Mouse (Mus musculus) heart, embryonic 12.5 days (tissue): ENCODE data around the gene Esrp2. TPM values are rescaled to one million over a fixed set of nuclear protein-coding genes. Genes with fewer than 3 reads are reported as not detected.

ENCODE experiments used
- ATAC-seq: fragments of 200-750 bp; cut with Nextera tagmentation; 2 replicates; pipeline ENCODE4 v1.8.0; 2017; ENCODE audit warnings: moderate TSS enrichment, moderate library complexity; ENCODE audit not compliant: insufficient number of reproducible peaks, low FRiP score
- H3K27ac ChIP-seq: fragments of 300-500 bp; sonication (generic); 2 replicates; pipeline ENCODE4 v1.5.1; 2016; ENCODE audit warnings: mild to moderate bottlenecking, moderate library complexity; ENCODE audit not compliant: poor library complexity, severe bottlenecking
- H3K27me3 ChIP-seq: fragments of 300-500 bp; sonication (generic); replicated peaks from 2 replicates; pipeline ENCODE4 v1.6.1; 2016; ENCODE audit warnings: mild to moderate bottlenecking, moderate library complexity
- H3K36me3 ChIP-seq: fragments of 300-500 bp; sonication (generic); 2 replicates; pipeline ENCODE4 v1.6.1; 2016; ENCODE audit warnings: mild to moderate bottlenecking, moderate library complexity
- H3K4me1 ChIP-seq: fragments of 300-500 bp; sonication (generic); replicated peaks from 2 replicates; pipeline ENCODE4 v1.6.1; 2016; ENCODE audit warnings: mild to moderate bottlenecking
- H3K4me2 ChIP-seq: fragments of 300-500 bp; sonication (generic); 2 replicates; pipeline ENCODE4 v1.6.1; 2016; ENCODE audit warnings: mild to moderate bottlenecking, moderate library complexity
- H3K4me3 ChIP-seq: fragments of 300-500 bp; sonication (generic); 2 replicates; pipeline ENCODE4 v1.5.1; 2016; ENCODE audit warnings: mild to moderate bottlenecking
- H3K9ac ChIP-seq: fragments of 300-500 bp; sonication (generic); 2 replicates; pipeline ENCODE4 v1.6.1; 2016; ENCODE audit warnings: mild to moderate bottlenecking, moderate library complexity
- H3K9me3 ChIP-seq: fragments of 300-500 bp; sonication (generic); replicated peaks from 2 replicates; pipeline ENCODE4 v1.6.1; 2016; ENCODE audit warnings: mild to moderate bottlenecking, moderate library complexity
- WGBS: fragments of 180-500 bp; shearing (Covaris S2); methylation state at CpG from one replicate; pipeline ENCODE4 v1.1.7; 2016; 5-methylcytosine and 5-hydroxymethylcytosine counted together
- polyA plus RNA-seq: library from polyadenylated mRNA; unstranded; fragments of >200 nt; fragmentation: Nextera tagmentation; extraction: Ambion mirVana; gene quantifications from 2 replicates; pipeline ENCODE4 v1.2.1, GENCODE M21; 2016

Esrp2 gene
- polyA plus RNA-seq: 0.77 and 0.85 TPM in 2 replicates

- Histone ChIP-seq H3K27me3 (peaks cover 42% of the 10 kb centered on the region), H3K4me3 (peak within 1 kb of the TSS; percentile 56), H3K9me3 (no peaks in the 10 kb centered on the region), H3K4me1 (peaks cover 35% of the 10 kb centered on the region), H3K9ac (peak within 1 kb of the TSS; percentile 71), H3K27ac (0 out of 2 replicates have a peak within 1 kb of the TSS, but pooled peaks have one; percentile 7), H3K4me2 (peak within 1 kb of the TSS; percentile 97), H3K36me3 (peaks cover 15% of the 10 kb centered on the region)
- whole genome bisulfite sequencing: under 1% methylated on average over 78 of the region's 86 CpGs
- peak; percentile 64 for ATAC-seq
These were observed at the start of gene Esrp2 for GRCm38 (mm10) chr8:106136156-106137130. TSS of gene Esrp2 (minus strand) at chr8:106136974.

DNA sequence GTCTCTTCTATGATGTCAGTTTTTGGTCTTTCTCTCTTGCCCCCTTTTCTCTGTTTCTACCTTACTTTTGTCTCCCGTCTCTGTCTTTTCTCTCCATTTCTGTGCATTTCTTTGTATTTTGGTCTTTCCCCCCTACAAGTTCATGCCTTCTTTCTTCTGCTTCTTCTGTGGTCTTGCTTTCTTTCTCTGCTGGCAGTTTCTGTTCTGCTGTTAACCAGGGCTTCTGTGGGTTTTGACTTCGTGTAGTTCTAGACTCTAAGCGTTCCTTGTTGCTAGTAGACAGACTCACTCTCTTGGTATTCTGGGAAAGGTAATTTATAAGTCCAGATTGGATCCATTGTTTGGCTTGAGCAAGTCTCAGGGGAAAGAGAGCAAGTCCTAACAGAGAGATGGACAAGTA, 49.6 kb upstream of the Esrp2 start:
- Histone ChIP-seq H3K4me3 (no peak overlapping the region), H3K27ac (no peak overlapping the region), H3K9me3 (peaks cover 10% of the 10 kb centered on the region; the same call in 1 of the 2 replicates), H3K36me3 (peaks cover 43% of the 10 kb centered on the region), H3K4me2 (no peak overlapping the region), H3K4me1 (peaks cover 5% of the 10 kb centered on the region; the same call in 1 of the 2 replicates), H3K27me3 (no peaks in the 10 kb centered on the region), H3K9ac (no peak overlapping the region)
- ATAC-seq: no peak
- 90% methylated on average over 3 of the region's 3 CpGs for WGBS

- peaks cover 10% of the 10 kb centered on the region; the same call in 1 of the 2 replicates for H3K9me3 ChIP-seq
- H3K27me3 ChIP-seq: no peaks in the 10 kb centered on the region
- no peak overlapping the region for H3K9ac ChIP-seq
- 86% methylated on average over 8 of the region's 8 CpGs for WGBS
- no peak overlapping the region for H3K4me3 ChIP-seq
- no peaks in the 10 kb centered on the region for H3K4me1 ChIP-seq
- H3K27ac ChIP-seq: no peak overlapping the region
- H3K4me2 ChIP-seq: no peak overlapping the region
- H3K36me3 ChIP-seq: peaks cover 43% of the 10 kb centered on the region
- no peak for ATAC-seq
These were observed 49.0 kb upstream of the Esrp2 start for GRCm38 (mm10) chr8:106185628-106186270.

DNA sequence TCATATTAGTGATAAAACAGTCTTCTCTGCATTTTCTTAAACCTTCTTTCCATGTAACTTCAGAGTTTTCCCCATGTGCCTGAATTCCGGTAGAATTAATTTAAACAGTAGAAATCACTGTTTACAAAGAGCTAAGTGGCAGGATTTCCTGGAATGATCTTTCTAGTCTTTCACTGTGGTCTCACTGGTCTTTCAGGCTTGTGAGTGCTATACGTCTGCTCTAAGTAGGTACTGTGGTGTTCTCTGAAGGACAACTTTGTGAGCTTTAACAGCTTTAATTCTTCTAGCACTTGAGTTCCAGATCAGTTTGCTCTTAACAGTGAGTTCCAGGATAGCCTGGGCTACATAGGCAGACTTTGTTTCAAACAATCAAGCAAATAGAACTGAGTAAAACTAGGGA, 41.7 kb upstream of the Esrp2 start:
- Histone ChIP-seq H3K4me3 (no peak overlapping the region), H3K9me3 (no peaks in the 10 kb centered on the region), H3K36me3 (peaks cover 14% of the 10 kb centered on the region), H3K9ac (no peak overlapping the region), H3K27me3 (no peaks in the 10 kb centered on the region), H3K27ac (no peak overlapping the region), H3K4me1 (peaks cover 14% of the 10 kb centered on the region), H3K4me2 (no peak overlapping the region)
- ATAC-seq: no peak
- WGBS: 65% methylated on average over 2 of the region's 2 CpGs

GRCm38 (mm10) chr8:106177594-106177993, 40.8 kb upstream of the Esrp2 start:
- no peak overlapping the region for H3K4me2 ChIP-seq
- no peaks in the 10 kb centered on the region for H3K9me3 ChIP-seq
- WGBS: 66% methylated on average over 1 of the region's 1 CpGs
- no peak overlapping the region for H3K27ac ChIP-seq
- peaks cover 14% of the 10 kb centered on the region for H3K4me1 ChIP-seq
- H3K4me3 ChIP-seq: no peak overlapping the region
- H3K9ac ChIP-seq: no peak overlapping the region
- no peak for ATAC-seq
- no peaks in the 10 kb centered on the region for H3K27me3 ChIP-seq
- peaks cover 18% of the 10 kb centered on the region for H3K36me3 ChIP-seq

DNA sequence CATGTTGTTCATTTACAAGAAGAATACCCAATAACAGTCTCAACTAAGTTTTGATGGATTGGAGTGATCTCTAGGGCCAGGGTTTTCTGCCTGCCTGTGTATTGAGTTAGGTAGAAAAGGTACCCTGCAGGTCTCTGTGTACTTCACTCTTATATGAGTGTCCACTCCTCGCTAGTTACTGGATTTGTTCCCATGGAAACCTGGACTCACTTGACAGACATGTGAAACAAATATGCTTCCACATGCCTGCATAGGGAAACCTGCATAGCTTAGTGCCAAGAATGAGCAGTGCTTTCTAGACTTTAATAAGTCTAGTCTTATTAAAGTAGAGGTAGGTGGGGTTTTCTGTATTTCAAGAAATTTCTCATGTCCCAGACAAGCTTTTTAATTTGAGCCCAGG, 40.1 kb upstream of the Esrp2 start:
- ATAC-seq: no peak
- H3K27ac ChIP-seq: no peak overlapping the region
- WGBS: 35% methylated on average over 1 of the region's 1 CpGs

GRCm38 (mm10) chr8:106173566-106173965, 36.8 kb upstream of the Esrp2 start:
- H3K4me2 ChIP-seq: no peak overlapping the region
- no peak overlapping the region for H3K4me3 ChIP-seq
- H3K9ac ChIP-seq: no peak overlapping the region
- H3K36me3 ChIP-seq: peaks cover 4% of the 10 kb centered on the region; the same call in 1 of the 2 replicates
- peaks cover 24% of the 10 kb centered on the region for H3K4me1 ChIP-seq
- no peaks in the 10 kb centered on the region for H3K27me3 ChIP-seq
- no peak for ATAC-seq
- 76% methylated on average over 3 of the region's 3 CpGs for WGBS
- H3K9me3 ChIP-seq: no peaks in the 10 kb centered on the region
- no peak overlapping the region for H3K27ac ChIP-seq

More for the DNA sequence above, 40.1 kb upstream of the Esrp2 start:
- Histone ChIP-seq H3K9ac (no peak overlapping the region), H3K4me3 (no peak overlapping the region), H3K4me2 (no peak overlapping the region), H3K4me1 (peaks cover 14% of the 10 kb centered on the region), H3K9me3 (no peaks in the 10 kb centered on the region), H3K36me3 (peaks cover 14% of the 10 kb centered on the region), H3K27me3 (no peaks in the 10 kb centered on the region)

- Histone ChIP-seq H3K4me1 (peaks cover 21% of the 10 kb centered on the region), H3K9me3 (no peaks in the 10 kb centered on the region), H3K27me3 (no peaks in the 10 kb centered on the region), H3K4me3 (peak overlapping the region; percentile 87), H3K27ac (peak overlapping the region; percentile 90; the same call in 1 of the 2 replicates), H3K4me2 (peak overlapping the region; percentile 87), H3K9ac (peak overlapping the region; percentile 92), H3K36me3 (peaks cover 4% of the 10 kb centered on the region; the same call in 1 of the 2 replicates)
- WGBS: 31% methylated on average over 6 of the region's 6 CpGs
- no peak for ATAC-seq
These were observed 33.2 kb upstream of the Esrp2 start for GRCm38 (mm10) chr8:106169934-106170480.

DNA sequence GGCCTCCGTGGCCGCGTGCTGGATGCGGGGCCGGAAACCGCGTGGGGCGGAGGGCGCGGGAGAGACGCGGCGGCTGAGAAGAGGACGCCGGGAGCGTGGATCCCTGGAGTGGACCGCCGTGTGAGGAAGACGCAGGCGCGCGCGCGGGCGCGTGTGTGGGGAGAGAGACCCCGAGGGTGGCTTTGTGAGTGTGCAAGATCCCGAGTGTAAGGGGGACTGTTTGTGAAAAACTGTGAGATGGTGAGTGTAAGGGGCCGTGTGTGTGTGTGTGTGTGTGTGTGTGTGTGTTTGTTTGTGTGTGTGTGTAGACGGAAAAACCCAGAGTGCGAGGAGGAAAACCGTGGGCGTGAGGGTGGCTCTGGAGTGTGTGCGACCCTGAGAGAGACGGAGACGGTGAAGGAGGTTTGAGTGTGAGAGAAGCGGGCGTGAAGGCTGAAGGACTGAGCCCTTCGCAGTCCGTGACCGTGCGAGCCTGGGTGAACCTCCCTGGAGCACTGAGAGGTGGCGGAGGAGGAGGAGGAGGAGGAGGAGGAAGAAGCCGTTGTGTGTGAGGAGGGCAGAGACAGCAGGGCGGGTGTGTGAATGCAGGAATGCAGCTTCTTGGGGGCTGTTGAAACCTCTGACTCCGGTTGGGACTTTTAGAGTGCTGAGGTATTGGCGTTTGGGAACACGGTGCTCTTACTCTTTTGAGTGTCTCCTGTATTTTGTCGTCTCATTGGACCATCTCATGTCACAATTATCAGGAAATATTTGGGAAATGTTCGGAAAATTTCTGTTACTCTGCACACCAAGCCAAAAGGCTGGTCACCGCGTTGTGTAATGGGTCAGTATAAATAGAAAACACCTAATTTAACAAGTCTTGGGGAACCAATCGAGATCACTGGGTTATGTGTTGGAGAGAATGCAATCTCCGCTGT, 32.5 kb upstream of the Esrp2 start:
- Histone ChIP-seq H3K36me3 (peaks cover 7% of the 10 kb centered on the region), H3K4me3 (peak overlapping the region; percentile 87), H3K4me2 (peak overlapping the region; percentile 87), H3K4me1 (peaks cover 21% of the 10 kb centered on the region), H3K9me3 (no peaks in the 10 kb centered on the region), H3K27me3 (no peaks in the 10 kb centered on the region), H3K27ac (peak overlapping the region; percentile 90), H3K9ac (peak overlapping the region; percentile 92)
- peak; percentile 66 for ATAC-seq
- under 1% methylated on average over 54 of the region's 54 CpGs for WGBS

DNA sequence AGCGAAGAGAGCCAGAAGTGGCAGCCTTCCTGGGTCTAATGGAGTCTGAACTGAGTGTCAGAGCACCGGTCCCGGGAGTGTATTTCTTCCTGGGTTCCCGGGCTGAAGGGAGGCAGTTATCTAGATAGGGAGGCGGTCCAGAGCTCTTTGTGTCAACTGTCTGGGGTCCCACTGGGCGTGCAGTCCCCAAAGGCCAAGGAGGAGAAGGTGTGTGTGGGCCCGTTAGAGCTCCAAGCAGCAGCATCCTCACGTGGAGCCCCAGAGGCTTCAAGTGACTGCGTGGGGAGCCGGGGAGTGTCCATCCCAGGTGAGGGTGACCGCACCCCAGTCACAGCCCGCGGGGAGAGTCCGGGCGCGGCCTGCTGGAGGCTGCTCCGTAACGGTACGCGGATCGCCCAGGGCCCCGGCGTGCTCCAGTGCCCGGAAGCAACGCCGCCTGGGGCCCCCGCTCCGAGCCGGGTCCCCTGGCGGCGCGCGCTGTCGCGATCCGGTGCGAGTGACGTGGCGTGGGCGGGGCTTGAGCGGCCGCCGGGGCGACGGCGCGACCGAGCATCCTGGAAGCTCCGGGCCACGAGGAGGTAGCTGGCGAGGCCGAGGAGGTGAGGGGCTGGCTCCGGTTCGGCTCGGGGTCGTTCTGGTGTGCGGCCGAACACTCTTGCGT, 31.7 kb upstream of the Esrp2 start, which contains the start of gene Slc7a6:
Gene Slc7a6 (plus strand): TSS at position 502 of the 661 bp plus-strand sequence.
- Histone ChIP-seq H3K27me3 (no peaks in the 10 kb centered on the region), H3K4me2 (peak within 1 kb of the TSS; percentile 87), H3K27ac (peak within 1 kb of the TSS; percentile 90), H3K9me3 (no peaks in the 10 kb centered on the region), H3K4me3 (peak within 1 kb of the TSS; percentile 87), H3K4me1 (peaks cover 21% of the 10 kb centered on the region), H3K36me3 (peaks cover 15% of the 10 kb centered on the region), H3K9ac (peak within 1 kb of the TSS; percentile 92)
- under 1% methylated on average over 59 of the region's 59 CpGs for WGBS
- peak; percentile 92 for ATAC-seq
